Mouse (Mus musculus) limb, embryonic 10.5 days (tissue): Measurements from ENCODE around the gene Phlda1. TPM values are rescaled to one million over a fixed set of nuclear protein-coding genes. Genes with fewer than 3 reads are reported as not detected.
"Not testable (repeated sequence)": the region's sequence is repeated elsewhere in the genome, so short reads cannot be mapped to it uniquely, and the experiment has no call there.

Experiments used
- DNase-seq: peaks from one replicate; pipeline ENCODE4 v3.0.0-alpha.2; 2017; ENCODE audit warnings: low spot score
- H3K27ac ChIP-seq: fragments of 300-500 bp; sonication (generic); 2 replicates; pipeline ENCODE4 v1.5.1; 2016; ENCODE audit warnings: mild to moderate bottlenecking
- H3K27me3 ChIP-seq: fragments of 300-500 bp; sonication (generic); 2 replicates; pipeline ENCODE4 v1.6.1; 2016; ENCODE audit warnings: low read depth, mild to moderate bottlenecking; ENCODE audit not compliant: poor library complexity, severe bottlenecking
- H3K36me3 ChIP-seq: fragments of 300-500 bp; sonication (generic); 2 replicates; pipeline ENCODE4 v1.6.1; 2016; ENCODE audit warnings: mild to moderate bottlenecking, moderate library complexity
- H3K4me1 ChIP-seq: fragments of 300-500 bp; sonication (generic); 2 replicates; pipeline ENCODE4 v1.6.1; 2016
- H3K4me3 ChIP-seq: fragments of 300-500 bp; sonication (generic); 2 replicates; pipeline ENCODE4 v1.5.1; 2016; ENCODE audit warnings: mild to moderate bottlenecking, moderate library complexity
- H3K9me3 ChIP-seq: fragments of 300-500 bp; sonication (generic); replicated peaks from 2 replicates; pipeline ENCODE4 v1.6.1; 2016; ENCODE audit warnings: mild to moderate bottlenecking
- WGBS: fragments of 180-500 bp; shearing (Covaris S2); methylation state at CpG from one replicate; pipeline ENCODE4 v1.1.7; 2016; 5-methylcytosine and 5-hydroxymethylcytosine counted together
- polyA plus RNA-seq: library from polyadenylated mRNA; unstranded; fragments of >200 nt; fragmentation: Nextera tagmentation; extraction: Ambion mirVana; gene quantifications from 2 replicates; pipeline ENCODE4 v1.2.1, GENCODE M21; 2016

The Phlda1 gene
- polyA plus RNA-seq, 1 experiment from 2014 or later, result 19.8 TPM

DNA sequence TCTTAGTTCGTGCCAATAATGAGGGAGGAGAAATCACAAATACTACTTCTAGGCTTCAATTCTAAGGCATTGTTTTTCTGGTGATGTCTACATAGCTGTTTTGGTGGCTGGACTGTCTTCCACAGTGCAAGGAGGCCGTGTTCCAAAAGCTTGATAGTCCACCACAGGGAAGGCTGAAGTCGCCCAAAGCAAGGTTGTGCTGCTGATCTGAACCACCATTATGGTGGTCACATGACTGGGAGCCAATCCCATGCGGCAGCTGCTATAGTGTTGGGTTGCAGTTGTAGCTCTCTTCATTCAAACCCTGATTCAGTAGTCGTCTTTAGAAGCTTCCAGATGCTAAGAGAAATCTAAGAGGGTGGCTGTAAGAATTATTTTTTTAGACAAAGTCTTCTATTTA lies 26.5 kb upstream of the Phlda1 start:
- no peak overlapping the region for H3K27ac ChIP-seq
- H3K36me3 ChIP-seq, result peaks cover 85% of the 10 kb centered on the region
- peaks cover 28% of the 10 kb centered on the region for H3K4me1 ChIP-seq
- no peaks in the 10 kb centered on the region for H3K27me3 ChIP-seq
- no peak for DNase-seq
- H3K4me3 ChIP-seq, result no peak overlapping the region
- 84% methylated on average over 5 of the region's 5 CpGs for WGBS
- H3K9me3 ChIP-seq, result no peaks in the 10 kb centered on the region

DNA sequence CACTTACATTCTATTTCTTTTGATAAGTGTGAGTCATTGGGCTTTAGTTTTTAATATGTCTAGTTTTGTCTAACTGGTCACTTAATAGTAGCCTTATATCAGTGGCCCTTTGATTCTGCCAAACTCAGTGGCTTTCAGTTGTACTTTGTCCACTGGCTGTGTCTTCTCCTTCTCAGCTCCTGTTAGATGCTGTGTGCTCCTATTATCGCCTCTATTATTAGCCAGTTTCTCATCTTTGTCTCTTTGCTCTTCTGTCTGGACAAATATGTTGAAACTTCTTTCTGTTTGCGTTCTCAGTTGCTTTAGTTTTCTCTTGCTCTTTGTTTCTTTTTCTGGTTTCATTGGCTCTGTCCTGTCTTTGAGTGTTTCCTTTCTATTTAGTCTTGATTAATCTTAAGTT lies 23.4 kb upstream of the Phlda1 start:
- Histone ChIP-seq H3K27me3 (no peaks in the 10 kb centered on the region), H3K9me3 (no peaks in the 10 kb centered on the region), H3K27ac (no peak overlapping the region), H3K36me3 (peaks cover 90% of the 10 kb centered on the region), H3K4me3 (no peak overlapping the region), H3K4me1 (peaks cover 8% of the 10 kb centered on the region; the same call in 1 of the 2 replicates)
- no peak for DNase-seq
- WGBS, result 93% methylated on average over 2 of the region's 2 CpGs

DNA sequence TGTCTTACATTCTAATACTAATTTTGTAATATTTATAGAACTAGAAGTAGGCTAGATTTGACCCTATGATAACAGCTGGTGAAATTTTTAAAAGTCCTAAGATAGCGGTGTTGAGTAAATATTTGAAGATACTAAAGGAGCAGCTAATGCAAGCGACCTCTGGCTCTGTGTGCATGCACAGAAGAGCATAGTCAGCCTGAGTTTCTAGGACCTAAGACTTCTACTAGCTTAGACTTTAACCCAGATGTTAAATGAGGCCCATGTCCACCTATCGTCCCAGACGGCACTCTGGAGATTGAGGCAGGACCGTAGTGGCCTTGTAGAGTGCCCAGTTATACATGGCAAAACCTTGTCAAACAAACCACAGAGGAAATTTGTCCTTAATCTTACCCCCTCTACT lies 22.0 kb upstream of the Phlda1 start:
- Histone ChIP-seq H3K36me3 (peaks cover 95% of the 10 kb centered on the region), H3K27me3 (no peaks in the 10 kb centered on the region), H3K9me3 (no peaks in the 10 kb centered on the region), H3K27ac (no peak overlapping the region), H3K4me1 (peaks cover 8% of the 10 kb centered on the region; the same call in 1 of the 2 replicates), H3K4me3 (no peak overlapping the region)
- no peak for DNase-seq
- whole genome bisulfite sequencing, result 87% methylated on average over 5 of the region's 5 CpGs

DNA sequence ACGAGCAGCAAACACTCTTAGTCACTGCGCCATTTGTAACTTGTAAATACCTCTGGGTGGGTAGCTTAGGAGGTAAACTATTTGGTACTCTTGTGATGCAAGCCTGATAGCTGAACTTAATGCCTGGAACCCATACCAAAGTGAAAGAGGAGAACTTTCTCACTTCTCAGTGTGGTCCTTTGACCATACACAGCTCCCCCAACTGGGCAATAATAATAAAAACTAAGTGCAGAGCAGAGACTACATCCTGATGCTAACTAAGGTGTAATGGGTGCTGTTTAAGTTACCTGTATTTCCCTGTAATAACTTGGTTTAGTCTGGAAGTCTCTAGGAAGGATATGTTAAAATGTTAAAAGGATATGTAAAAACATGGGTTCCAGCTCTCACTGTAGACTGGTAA lies 17.3 kb upstream of the Phlda1 start:
- Histone ChIP-seq H3K27ac (no peak overlapping the region), H3K36me3 (peaks cover 100% of the 10 kb centered on the region), H3K27me3 (no peaks in the 10 kb centered on the region), H3K4me3 (no peak overlapping the region), H3K9me3 (no peaks in the 10 kb centered on the region), H3K4me1 (no peaks in the 10 kb centered on the region)
- no peak for DNase-seq
- WGBS, result 80% methylated on average over 2 of the region's 2 CpGs

DNA sequence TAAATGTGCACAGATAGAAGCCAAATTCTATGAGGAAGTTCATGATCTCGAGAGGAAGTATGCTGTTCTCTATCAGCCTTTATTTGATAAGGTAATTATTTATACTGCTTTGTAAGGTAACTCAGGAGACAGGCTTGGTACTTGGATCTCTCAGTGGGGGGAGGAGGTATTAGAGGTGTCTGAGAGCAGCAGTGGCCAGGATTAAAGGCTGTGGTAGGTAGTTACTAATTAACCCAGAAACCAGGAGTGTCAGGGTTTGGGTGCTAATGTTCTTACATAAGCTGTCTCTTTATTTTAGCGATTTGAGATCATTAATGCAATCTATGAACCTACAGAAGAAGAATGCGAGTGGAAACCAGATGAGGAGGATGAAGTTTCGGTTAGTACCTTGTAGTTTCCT lies 16.0 kb upstream of the Phlda1 start:
- not testable (repeated sequence) for H3K9me3 ChIP-seq
- peaks cover 98% of the 10 kb centered on the region for H3K36me3 ChIP-seq

DNA sequence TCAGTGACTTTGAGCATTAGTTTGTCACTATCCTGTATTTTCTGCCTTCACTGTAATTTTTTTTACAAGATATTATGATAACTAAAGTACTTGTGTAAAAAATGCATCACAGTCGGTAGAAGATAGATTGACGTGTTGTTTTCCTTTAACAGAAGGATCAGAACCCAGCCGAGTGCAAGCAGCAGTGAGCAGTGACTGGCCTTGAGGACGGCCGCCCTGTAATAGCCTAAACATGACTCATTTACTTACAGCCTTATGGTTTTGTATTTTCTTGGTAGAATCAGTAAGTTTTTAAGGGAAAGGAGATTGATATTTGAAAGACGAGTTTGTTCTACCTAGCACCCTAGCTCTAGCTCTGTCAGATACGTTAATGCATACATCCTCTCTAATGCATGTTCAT lies 10.2 kb upstream of the Phlda1 start:
- DNase-seq, result no peak

More for the DNA sequence above, 16.0 kb upstream of the Phlda1 start:
- not testable (repeated sequence) for H3K4me3 ChIP-seq, H3K27me3 ChIP-seq, H3K4me1 ChIP-seq, H3K27ac ChIP-seq, DNase-seq
- 93% methylated on average over 4 of the region's 4 CpGs for WGBS

DNA sequence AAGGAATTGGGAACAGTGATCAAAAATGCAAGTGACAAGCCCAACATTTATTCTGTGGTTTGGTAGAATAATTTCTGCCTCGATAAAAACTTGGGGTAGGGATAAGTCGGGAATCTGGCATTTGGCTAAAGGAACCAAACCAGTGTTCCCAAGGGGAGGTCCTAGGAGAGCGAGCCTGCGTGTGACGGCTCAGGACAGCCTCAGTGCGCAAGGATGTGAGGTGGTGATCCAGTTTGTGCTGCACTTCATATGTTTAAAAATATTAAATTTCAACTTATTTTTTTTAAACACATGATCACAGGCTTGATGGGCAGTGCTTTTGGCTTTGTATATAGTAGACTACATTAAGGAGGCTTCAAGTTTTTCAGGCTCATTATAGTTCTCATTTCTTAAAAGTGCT lies 6.2 kb upstream of the Phlda1 start:
- DNase-seq, result no peak
- Histone ChIP-seq H3K4me3 (no peak overlapping the region), H3K4me1 (peaks cover 21% of the 10 kb centered on the region), H3K27ac (no peak overlapping the region), H3K9me3 (no peaks in the 10 kb centered on the region), H3K27me3 (no peaks in the 10 kb centered on the region), H3K36me3 (peaks cover 45% of the 10 kb centered on the region)
- 74% methylated on average over 6 of the region's 6 CpGs for WGBS

More for the DNA sequence above, 10.2 kb upstream of the Phlda1 start:
- H3K27me3 ChIP-seq, result no peaks in the 10 kb centered on the region
- H3K4me1 ChIP-seq, result no peaks in the 10 kb centered on the region
- no peak overlapping the region for H3K27ac ChIP-seq
- WGBS, result 93% methylated on average over 7 of the region's 7 CpGs
- no peak overlapping the region for H3K4me3 ChIP-seq
- H3K36me3 ChIP-seq, result peaks cover 83% of the 10 kb centered on the region
- no peaks in the 10 kb centered on the region for H3K9me3 ChIP-seq

DNA sequence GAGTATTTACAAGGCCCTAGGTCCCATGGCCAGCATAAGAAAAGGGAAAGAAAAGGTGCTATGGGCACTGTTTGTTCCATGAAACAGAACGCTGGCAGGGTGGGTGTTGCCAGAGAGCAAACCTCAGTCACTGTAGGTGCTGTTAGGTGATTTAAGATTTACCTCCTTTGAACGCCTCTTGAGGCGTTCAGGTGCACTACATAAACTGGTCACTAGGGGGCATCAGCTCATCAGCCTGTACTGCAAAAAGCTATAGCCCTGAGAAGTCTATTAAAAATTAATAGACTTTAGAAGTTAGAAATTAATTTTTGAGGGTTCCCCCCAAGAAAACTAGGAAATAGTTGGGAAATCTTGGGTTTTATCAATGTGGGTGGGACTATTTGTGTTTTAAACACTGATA lies 3.0 kb upstream of the Phlda1 start:
- under 1% methylated on average over 3 of the region's 3 CpGs for WGBS

DNA sequence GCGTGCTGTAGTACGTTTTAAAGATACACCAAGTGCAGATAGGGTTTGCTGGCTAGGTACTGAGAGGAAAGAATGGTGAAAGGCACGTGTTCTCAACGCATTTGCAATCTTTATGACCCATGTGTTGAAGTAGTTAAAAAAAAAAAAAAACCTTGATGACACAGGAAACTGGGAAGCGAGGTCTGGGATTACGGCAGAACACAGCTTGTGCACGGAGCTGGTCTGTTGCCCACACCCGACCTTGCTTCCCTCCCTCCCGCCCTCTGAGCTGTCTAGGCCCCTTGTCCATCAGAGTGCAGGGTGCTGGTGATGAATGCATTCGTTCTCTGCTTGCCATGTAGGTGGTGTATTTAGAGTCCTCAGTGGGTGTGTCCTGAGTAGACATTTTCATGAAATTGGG lies 2.4 kb upstream of the Phlda1 start:
- peaks cover 42% of the 10 kb centered on the region for H3K4me1 ChIP-seq
- DNase-seq, result no peak
- H3K27ac ChIP-seq, result no peak overlapping the region
- H3K4me3 ChIP-seq, result no peak overlapping the region
- H3K27me3 ChIP-seq, result no peaks in the 10 kb centered on the region
- no peaks in the 10 kb centered on the region for H3K9me3 ChIP-seq
- 34% methylated on average over 10 of the region's 10 CpGs for WGBS
- peaks cover 7% of the 10 kb centered on the region for H3K36me3 ChIP-seq

More for the DNA sequence above, 3.0 kb upstream of the Phlda1 start:
- peaks cover 37% of the 10 kb centered on the region for H3K4me1 ChIP-seq
- no peak overlapping the region for H3K27ac ChIP-seq
- H3K9me3 ChIP-seq, result no peaks in the 10 kb centered on the region
- H3K4me3 ChIP-seq, result no peak overlapping the region
- H3K27me3 ChIP-seq, result no peaks in the 10 kb centered on the region
- DNase-seq, result peak; percentile 84
- peaks cover 13% of the 10 kb centered on the region for H3K36me3 ChIP-seq

DNA sequence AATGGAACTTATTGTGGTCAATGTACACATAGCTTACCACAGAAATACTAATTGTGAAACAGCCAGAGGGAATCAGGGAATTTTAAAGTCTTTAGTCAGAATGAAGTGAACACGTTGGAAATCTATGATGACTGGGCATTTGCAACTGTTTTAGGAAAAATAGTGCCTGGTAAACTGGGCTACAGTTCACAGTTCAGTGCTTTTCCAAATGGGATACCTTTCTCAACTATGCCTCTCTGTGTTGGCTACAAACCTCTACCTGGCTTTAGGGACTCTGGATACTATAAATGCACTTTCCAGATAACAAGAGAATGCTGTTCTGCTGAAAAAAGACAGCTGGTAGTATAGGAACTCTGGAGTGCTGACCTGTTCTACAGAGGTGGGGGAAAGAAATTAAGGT lies 1.5 kb upstream of the Phlda1 start:
- peaks cover 51% of the 10 kb centered on the region for H3K4me1 ChIP-seq
- no peaks in the 10 kb centered on the region for H3K9me3 ChIP-seq
- 0 out of 2 replicates have a peak, but pooled peaks cover 4% of the 10 kb centered on the region for H3K36me3 ChIP-seq
- no peaks in the 10 kb centered on the region for H3K27me3 ChIP-seq
- 73% methylated on average over 1 of the region's 1 CpGs for WGBS
- H3K4me3 ChIP-seq, result no peak overlapping the region
- no peak for DNase-seq
- no peak overlapping the region for H3K27ac ChIP-seq

DNA sequence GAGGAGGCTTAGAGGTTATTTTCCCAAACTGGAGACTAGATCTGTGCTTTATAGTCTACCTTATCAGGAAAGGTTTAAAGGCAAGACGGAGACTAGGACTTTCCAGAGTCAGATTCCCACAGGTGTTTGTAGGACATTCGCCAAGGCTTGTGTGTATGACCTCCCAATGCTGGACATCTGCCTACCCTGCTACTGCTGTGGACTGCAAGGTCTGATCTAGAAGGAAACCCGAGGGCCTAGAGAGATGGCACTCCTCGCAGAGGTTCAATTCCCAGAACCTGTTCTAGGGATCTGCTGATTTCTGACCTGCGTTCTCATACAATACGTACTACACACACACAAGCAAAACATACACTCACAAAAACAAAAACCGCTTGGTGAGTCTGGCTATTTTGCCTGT lies 680 bp upstream of the Phlda1 start:
- H3K27me3 ChIP-seq, result no peaks in the 10 kb centered on the region
- WGBS, result 59% methylated on average over 7 of the region's 7 CpGs
- H3K9me3 ChIP-seq, result no peaks in the 10 kb centered on the region
- H3K27ac ChIP-seq, result peak overlapping the region; percentile 97
- peak; percentile 43 for DNase-seq
- peak overlapping the region; percentile 94; the same call in 1 of the 2 replicates for H3K4me3 ChIP-seq
- H3K36me3 ChIP-seq, result 0 out of 2 replicates have a peak, but pooled peaks cover 4% of the 10 kb centered on the region
- H3K4me1 ChIP-seq, result peaks cover 58% of the 10 kb centered on the region

DNA sequence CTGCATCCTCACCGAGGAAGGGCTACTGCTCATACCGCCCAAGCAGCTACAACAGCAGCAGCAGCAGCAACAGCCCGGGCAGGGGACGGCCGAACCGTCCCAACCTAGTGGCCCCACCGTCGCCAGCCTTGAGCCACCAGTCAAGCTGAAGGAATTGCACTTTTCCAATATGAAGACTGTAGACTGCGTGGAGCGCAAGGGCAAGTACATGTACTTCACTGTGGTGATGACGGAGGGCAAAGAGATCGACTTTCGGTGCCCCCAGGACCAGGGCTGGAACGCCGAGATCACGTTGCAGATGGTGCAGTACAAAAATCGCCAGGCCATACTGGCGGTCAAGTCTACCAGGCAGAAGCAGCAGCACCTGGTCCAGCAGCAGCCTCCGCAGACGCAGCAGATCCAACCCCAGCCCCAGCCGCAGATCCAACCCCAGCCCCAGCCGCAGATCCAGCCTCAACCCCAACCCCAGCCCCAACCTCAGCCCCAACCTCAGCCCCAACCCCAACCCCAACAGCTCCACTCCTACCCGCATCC lies 907 bp downstream of the Phlda1 start:
- under 1% methylated on average over 23 of the region's 23 CpGs for WGBS
- Histone ChIP-seq H3K36me3 (no peaks in the 10 kb centered on the region), H3K4me1 (peaks cover 62% of the 10 kb centered on the region), H3K4me3 (peak overlapping the region; percentile 94), H3K27me3 (no peaks in the 10 kb centered on the region), H3K9me3 (no peaks in the 10 kb centered on the region), H3K27ac (peak overlapping the region; percentile 97)
- peak; percentile 73 for DNase-seq

DNA sequence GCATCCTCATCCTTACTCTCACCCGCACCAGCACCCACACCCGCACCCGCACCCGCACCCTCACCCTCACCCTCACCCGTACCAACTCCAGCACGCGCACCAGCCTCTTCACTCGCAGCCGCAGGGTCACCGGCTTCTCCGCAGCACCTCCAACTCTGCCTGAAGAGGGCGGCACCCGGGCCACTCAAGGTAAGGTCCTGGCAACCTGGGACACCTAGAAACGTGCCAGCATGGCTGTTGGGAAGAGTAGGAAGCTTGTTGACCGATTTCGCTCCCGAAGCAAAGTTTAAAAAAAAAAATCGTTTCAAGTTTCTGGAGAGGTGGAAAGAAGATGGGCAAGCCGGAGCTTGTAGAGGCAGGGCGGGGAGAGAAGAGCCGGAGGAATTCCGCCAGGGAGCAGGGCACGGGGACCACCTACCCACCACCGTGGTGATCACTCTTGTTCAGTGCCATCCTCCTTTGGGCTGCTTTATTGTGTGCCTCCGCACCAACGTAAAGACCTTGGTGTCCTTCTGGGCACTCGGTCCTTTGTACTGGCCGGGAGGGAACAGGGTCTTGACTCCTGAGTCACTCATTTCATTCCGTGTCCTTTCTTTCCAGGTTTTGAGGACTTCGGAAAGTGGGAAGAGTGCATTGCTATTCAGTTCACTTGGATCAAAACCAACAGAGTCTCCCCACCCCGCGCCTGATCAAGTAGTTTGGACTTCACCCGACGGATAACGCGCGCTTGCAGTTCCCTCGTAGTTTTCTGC lies 1.6 kb downstream of the Phlda1 start:
- peak; percentile 80 for DNase-seq
- H3K27ac ChIP-seq, result peak overlapping the region; percentile 97
- no peaks in the 10 kb centered on the region for H3K36me3 ChIP-seq
- H3K27me3 ChIP-seq, result no peaks in the 10 kb centered on the region
- peaks cover 59% of the 10 kb centered on the region for H3K4me1 ChIP-seq
- H3K9me3 ChIP-seq, result no peaks in the 10 kb centered on the region
- H3K4me3 ChIP-seq, result peak overlapping the region; percentile 94
- WGBS, result under 1% methylated on average over 38 of the region's 38 CpGs
